Mouse (Mus musculus) layer of hippocampus, adult 9-11 months (tissue): ENCODE measurements at regions not wholly inside any gene's neighbourhood (a gene's known extent, or its start where the extent isn't known, plus 50 kb on each side); places are given as distances from the start of the nearest gene placed in this dataset.
A peak's percentile ranks its signal among the peaks of the same experiment; 100 is the strongest.

Source experiments
- DNase-seq: peaks from one replicate; pipeline ENCODE4 v3.0.0; 2022

DNA sequence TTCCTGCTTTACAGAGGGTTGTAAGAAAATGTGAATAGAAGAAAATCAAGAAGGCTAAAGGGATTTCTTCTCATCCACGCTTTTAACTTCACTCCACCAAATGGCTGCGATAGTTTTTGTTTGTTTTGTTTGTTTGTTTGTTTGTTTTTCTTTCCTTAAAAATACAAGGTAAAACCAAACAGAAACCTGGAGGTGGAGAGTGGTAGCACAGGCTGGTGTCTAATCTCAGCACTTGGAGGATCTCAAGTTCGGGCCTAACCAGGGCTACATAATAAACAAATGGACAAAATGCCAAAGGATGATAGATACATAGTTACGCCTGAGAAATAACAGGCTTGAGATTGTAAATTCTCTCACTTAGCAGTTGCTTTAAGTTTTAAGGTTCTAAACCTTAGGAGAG lies 50.8 kb upstream of the Mboat1 start:
- DNase-seq, result no peak

DNA sequence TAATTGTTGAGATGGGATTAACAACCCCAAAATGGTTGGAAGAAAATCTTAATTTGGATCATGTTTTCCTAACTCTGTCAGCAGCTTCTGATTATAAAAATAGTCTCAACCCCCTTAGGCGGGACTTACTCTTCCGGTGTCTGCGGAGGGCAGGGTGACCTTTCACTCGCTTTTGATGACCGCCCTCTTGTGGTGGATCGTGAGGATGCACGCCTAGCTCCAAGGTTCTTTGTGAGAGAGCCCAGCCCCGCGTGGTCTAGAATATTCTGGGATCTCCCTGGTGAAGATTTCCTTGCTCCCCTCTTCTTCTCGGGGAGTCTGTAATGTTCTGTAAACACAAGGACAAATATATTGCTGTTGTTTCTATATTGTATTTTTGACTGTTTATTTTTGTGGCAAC lies 51.3 kb upstream of the Mboat1 start:
- peak; percentile 73 for DNase-seq

DNA sequence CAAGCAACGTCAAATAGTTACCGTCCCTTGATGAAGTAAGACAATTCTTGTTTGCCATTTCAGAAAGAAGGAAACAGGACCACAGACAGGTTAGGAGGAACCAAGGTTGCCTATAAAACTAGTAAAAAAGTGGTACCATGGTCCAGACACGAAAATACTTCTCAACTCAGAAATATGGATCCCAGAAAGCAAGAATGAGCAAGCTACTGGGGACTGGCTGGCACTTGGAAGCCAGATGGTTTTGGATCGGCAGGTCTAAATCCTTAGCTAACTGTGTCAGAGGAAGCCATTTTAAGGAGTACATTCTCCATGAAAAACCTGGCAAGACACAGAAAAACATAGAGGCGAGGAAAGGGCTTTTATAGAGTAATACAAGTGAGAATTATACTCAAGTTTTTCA lies 51.9 kb upstream of the Mboat1 start:
- DNase-seq, result no peak

DNA sequence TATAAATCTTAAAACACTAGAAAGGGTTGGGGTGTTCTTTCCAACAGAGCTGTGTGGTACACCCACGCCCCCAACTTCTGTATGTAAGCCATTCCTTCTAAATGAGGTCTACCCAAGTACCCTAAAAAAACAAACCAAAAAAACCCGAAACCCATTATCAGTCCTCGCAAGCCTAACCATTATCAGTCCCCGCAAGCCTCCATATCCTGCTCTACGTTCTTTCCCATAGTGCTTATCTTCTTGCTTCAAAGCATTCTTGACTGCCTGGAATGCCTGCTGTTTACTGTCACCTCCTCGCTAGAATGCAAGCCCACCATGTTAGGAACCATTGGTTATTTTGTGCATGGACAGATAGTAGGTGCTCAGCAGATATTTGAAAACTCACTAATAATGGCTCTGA lies 52.3 kb upstream of the Mboat1 start:
- DNase-seq, result no peak

DNA sequence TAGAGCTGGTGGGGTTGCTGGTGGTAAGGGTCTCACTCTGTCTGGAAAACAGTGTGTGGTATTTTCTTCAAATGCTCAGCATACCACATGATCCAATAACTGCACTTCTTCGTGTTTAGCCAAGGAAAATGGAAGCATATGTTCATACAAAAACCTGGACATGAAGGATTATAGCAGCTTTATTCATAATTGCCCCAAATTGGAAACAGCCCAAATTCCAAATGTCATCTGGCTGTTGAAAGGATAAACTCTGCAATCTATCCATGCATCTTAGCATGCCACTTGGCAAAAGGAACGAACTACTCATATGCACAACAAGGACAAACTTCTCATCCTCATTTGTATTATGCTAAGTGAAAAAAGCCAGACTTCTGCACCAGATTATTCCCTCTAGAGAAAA lies 53.5 kb upstream of the Mboat1 start:
- no peak for DNase-seq

DNA sequence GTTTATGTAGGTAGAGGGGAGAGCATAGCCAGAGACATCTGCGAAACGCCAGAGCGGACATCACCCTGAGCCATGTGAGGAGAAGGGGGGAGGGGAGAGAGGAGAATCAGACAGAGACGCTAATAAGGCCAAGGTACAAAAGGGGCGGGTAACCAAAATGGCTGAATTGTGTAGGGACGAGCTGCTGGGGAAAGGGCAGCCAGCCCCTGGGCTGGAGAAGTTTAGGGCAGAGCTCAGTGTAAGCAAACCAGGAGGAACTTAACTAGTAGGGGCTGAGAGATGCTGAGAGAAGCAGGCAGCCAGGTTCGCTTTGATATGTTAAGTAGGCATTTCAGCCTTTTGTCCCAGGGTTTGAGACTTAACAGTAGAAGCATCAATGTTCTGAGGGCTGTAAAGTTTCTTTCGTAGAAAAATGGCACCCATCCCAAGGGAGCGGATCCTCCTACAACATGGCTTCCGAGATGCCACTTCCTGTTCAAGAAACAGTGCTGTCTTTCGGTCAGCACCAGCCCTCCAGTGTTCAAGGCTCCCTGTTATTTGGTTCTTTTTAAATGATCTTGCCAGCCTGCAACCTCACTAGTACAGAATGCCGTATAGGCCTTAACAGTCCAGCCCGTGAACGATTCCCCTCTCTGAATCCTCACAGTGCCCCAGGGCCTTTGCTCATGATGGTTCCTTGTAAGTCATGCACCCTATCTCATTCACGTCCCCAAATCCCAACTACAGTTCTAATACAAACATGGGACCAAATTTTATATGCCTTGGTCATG lies 55.4 kb upstream of the Mboat1 start:
- DNase-seq, result no peak

DNA sequence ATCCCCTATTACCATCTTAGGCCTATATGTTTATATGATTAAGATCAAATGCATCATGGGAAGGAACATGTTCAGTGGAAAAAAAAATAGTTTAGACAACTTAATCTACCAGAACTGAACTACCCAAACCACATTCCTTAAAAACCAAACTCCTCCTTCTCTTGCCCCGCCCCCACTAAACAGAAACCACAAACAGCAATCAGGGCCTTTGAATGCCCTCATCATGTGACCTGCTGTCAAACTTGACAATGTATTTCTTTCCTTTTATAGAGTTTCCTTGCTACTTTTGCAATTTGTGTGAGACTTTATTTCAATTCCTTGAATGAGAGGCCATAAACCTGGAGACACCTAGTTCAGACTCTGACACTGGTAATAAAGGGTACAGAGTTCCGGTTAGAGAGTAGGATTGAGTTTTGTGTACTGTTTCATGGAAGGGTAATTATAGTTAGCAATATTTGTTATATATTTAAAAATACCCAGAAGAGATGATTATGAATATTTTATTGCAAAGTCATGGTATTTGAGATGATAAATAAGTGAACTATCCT lies 61.7 kb upstream of the Mboat1 start:
- no peak for DNase-seq

DNA sequence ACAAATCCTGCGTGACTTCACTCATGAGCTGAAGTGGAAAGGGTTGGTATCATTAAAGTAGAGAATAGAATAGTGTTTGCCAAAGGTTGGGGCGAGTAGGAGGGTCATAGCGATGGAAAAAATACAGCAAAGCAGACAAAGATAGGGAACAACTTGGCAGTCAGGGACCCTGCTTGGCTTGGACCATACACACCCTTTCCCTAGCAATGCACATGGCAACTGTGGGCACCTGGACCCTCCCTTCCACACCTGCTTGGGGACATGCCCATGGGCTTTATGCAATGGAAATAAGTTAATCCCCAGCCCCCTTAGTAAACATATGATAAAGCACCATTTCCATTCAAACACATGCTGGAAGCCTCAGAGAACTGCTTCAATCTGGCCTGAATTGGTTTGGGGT lies 62.2 kb upstream of the Mboat1 start:
- no peak for DNase-seq

DNA sequence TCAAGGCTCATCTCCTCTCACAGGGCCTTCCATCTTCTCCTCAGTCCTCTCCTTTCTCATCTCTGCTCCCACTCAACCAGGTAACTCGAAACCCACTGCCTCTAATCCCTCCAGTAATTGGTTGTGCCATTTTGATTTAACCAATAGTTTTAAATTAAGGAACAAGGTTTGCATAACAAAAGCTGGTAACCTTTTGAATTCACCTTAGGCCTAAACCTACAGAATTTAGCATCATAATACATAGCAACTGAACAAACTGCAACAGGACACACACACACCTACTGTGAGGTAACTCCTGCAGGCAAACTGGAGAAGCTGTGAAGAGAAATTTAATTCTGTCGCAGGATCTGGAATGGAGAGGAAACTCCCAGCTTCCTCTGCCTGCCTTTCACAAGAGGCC lies 66.9 kb upstream of the Mboat1 start:
- no peak for DNase-seq

DNA sequence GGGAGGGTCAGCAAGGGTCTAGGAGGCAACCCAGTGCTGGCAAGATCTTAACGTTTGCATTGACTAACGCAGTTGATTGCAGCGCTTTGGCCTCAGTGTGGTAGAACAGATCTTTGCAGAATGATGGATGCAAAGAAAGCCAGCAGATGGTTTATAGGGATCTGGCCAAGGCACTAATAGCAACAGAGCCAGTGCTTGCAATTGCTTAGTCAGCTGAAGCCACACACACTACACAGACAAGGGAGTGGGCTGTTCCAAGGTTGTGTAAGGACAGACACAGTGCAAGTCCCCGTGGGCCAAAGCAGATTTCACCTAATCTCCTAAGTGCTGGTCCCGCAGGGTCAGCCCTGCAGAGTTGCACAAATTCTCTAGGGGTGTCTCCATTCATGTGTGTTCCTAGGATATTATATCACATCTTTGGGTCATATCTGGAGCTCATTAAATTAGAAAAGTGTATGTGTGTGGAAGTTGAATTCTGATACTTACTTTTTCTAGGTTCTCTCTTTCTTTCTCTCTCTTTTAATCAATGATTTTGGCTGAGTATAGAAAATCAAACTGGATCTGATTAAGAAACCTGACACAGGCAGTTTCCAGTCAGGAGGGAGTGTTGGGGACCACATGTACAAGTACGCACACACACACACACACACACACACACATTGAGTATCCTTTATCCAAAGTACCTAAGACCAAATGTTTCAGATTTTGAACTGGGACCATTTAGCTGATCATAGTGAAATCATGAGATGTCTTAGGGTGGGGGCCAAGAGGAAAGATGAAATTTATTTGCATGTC lies 68.5 kb upstream of the Mboat1 start:
- peak; percentile 29 for DNase-seq

DNA sequence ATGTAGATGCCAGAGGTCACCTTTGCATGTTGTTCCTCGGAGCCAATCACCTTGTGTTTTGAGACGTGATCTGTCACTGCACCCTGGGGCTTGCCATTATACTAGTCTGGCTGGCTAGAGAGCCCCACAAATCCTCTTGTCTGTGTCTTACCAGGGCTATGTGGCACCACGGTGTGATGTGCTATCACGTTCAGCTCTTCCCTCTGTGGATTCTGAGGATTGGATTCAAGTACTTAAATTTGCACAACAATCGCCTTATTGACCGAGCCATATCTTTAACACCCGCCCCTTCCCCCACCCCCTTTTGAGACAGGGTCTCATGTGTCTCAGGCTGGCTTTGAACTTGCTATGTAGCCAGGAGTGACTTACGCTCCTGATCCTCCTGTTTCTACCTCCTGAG lies 70.8 kb upstream of the Mboat1 start:
- no peak for DNase-seq

DNA sequence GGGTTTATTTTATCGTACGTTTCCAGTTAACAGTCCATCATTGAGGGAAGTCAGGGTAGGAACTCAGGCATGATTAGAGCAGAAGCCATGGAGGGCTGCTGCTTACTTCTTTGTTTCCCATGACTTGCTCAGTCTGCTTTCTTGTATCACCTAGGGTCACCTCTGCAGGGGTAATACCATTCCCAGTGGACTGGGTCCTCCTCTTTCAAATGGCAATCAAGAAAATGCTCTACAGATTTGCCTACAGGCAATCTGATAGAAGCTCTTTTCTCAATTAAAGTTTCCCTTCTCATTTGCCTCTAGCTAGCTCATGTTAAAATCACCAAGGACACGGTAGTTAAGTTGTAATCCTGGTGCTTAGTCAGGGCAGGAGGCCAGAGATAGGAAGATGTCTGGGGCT lies 72.5 kb upstream of the Mboat1 start:
- DNase-seq, result no peak

DNA sequence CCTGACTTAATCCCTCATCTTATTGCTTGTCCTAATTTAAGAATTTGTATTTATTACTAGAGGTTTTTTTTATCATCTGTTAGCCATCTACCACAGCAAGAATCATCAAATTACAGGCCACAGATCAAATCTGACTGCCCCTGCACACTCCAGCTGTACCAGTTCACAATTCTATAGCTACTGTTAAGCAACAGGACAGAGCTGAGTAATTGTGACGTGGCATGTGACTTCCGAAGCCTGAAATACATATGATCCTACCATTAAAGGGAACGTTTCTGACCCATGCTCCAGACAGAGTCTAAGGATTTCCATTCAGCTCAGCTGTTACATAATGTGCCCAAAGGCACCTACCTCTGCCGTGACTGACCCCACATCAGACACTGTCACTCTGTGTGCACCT lies 74.0 kb upstream of the Mboat1 start:
- DNase-seq, result no peak

DNA sequence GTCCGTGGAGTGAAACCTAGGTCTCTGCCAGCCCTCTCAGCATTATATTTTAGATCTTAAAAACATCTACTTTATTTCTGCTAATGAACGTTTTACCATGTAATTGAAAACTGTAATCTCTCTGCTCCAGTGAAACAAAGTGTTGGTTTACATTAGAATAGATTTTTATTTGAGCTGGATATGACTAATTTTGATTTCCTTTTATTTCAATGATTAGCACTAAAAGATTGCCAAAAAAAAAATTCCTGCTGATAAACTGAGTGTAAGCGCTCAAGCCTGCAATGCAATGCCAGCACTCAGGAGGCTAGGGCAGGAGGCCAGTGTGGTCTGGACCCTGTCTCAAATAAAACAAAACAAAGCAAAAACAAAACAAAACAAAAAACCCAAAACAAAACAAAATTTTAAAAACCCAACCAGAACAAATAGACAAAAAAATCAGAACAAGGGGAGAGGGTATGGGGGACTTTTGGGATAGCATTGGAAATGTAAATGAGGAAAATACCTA lies 69.3 kb upstream of the E2f3 start:
- DNase-seq, result no peak

DNA sequence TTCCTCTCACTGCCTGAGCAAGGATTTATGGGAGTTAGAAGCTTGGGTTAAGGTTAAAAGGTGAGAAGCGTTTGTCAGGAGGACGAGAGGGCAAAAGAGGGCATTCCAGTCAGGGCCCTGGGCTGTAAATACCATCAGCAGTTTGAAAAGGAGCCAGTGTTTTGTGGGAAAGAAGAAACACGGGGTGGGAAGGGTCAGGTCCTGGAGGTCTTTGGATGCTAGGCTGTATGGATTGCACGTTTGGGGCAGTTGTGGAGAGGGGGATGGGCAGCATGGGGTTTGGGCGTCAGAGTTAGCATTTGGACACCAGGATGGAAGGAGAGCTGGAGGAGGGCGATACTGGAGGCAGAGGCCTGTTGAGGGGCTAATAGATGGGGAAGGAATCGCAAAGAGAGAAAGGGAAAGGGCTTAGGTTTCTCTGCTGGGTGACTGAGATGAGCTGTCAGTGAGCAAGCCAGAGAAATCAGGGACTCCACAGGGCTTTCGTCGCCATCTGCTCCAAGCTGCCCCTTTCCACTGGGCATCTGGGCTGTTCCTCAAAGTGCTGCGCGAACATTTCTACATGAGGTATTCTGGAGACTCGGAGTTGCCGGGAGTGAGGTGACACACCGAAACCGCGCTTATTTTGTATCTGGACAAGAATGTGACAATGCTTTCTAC lies 66.2 kb upstream of the E2f3 start:
- DNase-seq, result no peak

DNA sequence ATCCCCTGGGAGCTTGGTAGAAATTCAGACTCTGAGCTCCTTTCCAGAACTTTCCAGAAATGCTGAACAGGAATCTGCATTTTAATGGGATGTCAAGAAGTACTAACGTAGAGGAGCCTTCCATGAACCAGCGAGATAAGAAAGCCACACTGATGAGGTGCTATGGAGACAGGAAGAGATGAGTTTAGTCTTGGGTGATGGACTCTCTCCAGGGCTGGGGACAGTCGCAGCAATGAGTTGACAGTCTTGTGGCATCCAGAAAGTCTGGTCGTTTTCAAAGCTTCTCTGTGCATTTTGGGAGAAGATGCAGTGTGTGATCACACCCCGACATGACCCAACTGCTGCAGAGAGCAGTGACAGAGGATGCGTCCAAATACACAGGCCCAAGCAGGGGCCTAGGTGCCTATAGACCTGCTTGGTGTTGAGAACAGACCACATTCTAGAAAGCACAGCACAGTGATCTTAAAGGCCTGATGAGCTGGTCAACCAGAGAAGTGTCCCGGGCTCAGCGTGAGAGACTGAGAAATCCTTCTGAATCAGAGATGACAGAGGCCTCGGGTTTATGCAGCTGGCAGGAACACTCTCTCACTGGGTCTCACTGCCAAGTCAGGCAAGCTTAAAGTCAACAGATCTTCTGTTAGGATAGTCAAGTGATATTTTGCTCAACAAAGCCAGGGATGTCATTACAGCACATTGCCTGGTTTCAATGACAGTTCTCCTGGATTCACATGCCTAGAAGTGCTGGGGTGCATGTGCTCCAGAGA lies 65.1 kb upstream of the E2f3 start:
- DNase-seq, result no peak

DNA sequence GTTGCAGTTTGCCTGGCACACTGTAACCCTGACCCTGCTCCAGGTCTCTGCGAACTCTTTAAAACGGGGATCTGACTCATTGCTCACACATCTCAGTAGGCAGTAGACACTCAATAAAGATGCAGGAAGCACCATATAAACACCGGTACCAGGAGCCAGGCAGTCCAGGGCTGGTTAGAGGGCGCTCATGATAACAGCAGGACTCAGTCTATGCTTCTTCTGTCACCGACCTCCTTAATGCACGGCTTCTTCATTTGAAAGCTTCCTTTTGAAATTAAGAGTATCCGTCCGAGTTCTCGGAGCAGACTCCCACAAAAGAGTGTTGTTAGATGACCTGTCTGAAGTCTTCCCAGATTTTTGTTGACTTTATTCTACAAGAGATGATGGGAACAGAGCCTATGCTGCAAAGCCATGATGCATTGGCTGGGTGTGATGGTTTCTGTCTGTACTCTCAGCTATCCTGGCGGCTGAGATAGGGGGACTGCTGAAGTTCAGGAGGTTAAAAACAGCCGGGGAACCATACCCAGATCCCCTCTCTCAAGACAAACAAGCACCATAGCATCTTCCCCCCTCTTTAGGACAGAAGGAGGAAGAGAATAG lies 62.5 kb upstream of the E2f3 start:
- DNase-seq, result no peak

DNA sequence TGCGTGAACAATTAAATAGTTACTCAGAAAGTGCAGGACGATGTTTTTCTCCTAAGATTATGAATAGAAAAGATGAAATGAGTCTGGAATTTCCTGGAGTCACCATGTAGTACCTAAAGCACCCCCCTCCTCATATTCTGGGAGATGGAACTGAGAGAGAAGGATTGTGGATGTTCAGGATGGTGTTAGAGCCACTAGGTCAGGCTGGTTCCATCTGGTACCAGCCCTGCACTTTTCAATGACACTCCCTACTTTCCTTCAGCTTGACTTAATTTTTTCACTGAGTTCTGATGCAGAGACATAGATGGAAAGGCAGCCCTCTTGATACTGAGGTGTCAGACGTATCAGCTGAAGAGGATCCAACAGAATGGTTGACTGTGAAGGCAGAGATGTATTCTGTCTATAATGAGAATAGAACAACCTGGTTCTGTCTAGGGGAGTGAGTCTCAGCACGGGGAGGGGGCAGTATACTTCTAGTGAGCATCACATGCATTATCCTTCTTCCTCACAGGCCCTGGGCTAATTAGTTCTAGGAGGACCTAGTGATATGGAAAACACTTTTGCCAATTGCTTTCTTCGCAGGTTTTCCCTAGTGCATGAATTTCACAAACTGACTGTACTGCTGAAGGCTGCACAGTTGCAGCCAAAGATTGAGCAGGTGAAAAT lies 60.8 kb upstream of the E2f3 start:
- DNase-seq, result no peak

DNA sequence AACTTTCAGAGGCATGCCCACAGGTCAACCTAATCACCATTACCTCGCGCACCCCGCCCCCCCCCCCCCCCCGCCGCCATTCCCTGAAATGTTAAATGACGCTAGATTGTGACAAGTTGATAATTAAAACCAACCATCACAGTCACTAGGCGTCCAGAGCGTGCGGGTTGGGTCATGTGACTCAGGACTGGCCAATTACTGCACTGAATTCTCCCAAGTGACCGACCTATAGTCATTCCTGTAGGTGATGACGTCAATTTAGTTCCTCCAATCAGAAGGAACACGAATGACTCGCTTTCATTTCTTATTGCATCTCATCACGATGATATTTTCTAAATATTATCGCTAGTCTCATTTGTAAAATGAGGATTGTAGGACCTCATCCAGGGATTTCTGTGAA lies 60.2 kb upstream of the E2f3 start:
- DNase-seq, result peak; percentile 27

DNA sequence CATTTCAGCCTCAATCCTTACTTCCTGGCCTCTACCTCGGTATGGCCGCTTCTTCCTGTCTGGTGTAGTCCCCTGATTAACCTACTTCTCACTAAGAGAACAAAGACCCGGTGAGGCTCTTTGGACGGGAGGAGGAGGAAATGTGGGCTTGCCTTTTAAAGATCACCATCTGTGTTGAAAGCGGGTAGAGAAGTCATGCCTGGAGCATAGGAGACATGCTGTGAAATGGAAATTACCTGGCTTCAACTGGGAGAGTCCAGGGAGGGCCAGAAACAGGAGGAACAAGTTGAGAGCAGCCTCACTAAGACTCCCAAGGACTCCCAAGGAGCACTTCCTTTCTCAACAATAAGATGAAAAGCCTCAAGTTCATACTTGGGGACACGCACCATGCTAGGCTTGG lies 59.4 kb upstream of the E2f3 start:
- no peak for DNase-seq

DNA sequence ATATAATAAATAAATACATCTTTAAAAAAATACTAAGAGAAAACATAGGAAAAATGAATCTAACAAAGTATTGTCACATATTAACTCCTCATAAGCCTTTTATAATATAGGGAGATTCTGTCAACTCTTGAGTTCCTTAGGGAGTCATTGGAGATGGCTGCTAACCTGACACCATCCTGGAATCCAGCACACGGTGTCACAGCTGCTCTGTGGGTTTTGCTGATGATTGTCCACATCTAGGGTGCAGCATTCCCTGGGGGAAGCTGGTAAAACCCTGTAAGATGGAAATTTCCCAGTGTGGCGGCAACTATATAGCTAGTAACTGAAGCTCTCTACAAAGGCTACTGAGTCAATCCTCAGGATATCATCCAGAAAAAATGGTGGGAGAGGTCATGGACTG lies 58.9 kb upstream of the E2f3 start:
- no peak for DNase-seq
